Mouse (Mus musculus): ENCODE data around the gene Gm4847. TPM values are rescaled to one million over a fixed set of nuclear protein-coding genes. Genes with fewer than 3 reads are reported as not detected.

Gene Gm4847
- not detected in 2 replicates for polyA plus RNA-seq (2012; rRNA removed; ENCODE audit: low replicate concordance)

DNA sequence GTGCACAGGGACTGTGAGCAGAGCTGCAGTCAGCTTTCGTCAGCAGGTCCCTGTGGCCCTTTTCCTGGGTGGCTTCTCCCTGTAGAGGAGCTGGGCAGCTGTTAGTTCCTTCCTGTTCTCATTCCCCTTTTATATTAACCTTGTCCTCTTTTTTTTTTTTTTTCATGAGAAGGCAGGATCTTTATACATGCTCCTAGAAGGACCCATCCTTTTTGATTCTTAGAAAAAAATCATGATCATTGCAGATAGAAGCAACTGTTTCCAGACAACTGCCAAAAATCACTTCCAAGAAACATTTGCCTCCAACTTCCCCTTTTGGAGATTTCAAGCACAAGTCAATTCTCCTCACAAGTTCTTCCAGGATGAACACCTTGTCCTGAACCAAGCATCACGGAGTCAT is at the start of gene Gm4847:
TSS of gene Gm4847 (minus strand) at position 101 of the 400 bp plus-strand sequence.

DNA sequence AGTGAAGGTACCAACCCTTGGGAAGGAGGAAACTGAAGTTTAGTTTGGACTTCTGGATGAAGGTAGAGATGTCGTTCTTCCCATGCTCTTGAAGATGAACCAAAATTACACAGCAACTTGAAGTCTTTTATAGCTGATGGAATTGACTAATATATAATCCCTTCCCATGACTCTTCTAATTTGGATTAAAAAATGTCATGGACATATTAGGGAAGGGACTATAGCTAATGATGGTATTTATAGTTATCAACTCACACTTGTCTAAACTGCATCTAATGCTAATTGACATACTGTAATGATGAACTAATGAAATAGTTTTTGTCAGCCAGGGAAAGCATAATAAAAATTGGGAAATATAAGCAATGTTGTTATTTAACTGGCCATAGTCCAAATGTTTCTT is 34.3 kb upstream of the Gm4847 start, which contains the start of gene Fmo9:
TSS of gene Fmo9 (minus strand) at position 101 of the 400 bp plus-strand sequence.

Other genes starting within 250 kb of the Gm4847 start
- 0.59 and 1.8 TPM in 2 replicates for gene Pogk, start 237.8 kb downstream of the Gm4847 start, polyA plus RNA-seq (2012; rRNA removed; ENCODE audit: low replicate concordance)
- gene Gm4846, start 150.1 kb downstream of the Gm4847 start, polyA plus RNA-seq (2012; rRNA removed; ENCODE audit: low replicate concordance): not detected in 2 replicates
- not detected in 2 replicates for gene Fmo9, start 34.2 kb upstream of the Gm4847 start, polyA plus RNA-seq (2012; rRNA removed; ENCODE audit: low replicate concordance)